Mouse (Mus musculus) thymus, postnatal 4 days (tissue): ENCODE results near the gene Csgalnact2.

ENCODE experiments used
- DNase-seq: peaks from one replicate; pipeline ENCODE4 v3.0.0; 2021

The Csgalnact2 gene

DNA sequence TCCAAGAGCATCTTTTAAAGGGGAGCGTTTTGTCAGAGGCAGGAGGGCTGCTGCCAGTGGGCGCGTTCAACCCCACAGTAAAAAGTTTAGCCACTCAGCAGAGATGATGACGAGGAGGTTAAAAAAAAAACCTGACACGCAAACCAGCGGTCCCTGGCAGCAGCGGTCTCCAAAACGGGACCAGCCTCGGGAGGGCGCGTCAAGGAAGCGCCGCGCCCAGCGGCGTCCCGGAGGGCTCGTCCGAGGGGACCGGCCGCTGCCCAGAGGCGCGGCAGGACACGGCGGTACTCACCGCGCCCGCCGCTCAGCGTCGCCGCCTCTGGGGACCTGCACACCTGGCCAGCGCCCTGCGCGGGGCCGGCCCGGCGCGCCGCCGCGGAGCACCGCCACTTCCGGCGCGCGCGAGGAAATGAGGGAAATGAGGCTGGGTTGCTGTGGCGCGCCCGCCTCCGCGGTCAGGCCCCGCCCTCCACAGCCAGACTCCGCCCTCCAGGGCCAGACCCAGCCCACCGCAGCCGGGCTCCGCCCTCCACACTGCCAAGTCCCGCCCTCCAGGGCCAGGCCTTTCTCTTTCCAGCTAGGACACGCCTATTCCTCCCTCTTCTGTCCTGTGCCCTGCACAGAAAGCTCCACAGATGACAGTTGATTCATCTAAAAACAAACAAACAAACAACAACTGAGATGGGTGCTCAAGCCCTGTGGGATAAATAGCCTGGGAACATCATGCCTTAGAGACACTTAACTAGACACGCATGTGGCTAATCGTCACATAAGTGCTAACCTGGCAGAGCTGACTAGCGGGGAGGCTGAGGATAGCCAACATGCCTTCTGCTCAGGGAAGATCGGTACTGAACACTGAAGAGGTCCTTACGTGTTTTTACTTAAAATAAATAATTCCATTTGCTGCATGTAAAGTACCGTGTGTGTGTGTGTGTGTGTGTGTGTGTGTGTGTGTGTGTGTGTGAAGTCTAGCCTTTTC lies at the start of gene Csgalnact2:
Gene Csgalnact2, minus strand, starts transcription at position 410 of the 979 bp plus-strand sequence.
- DNase-seq: peak; percentile 97

DNA sequence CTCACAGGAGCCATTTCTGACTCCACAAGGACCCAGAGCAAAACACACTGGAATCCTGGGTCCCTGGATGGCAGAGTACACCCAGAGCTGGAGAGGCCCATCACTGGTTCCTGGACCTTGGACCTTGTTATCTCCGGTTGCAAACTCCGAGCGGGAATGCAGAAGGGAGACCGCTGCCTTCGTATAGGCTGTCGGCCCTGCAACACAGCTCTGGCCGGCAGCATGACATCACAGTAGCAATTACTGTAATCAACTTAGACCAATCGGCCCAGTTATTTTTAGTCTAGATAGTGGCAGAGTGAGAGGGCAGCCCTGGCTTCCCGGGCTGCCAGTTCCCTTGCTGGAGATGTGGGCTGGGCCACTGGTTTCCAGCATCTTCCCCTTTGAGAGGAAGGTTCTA lies 49.7 kb upstream of the Csgalnact2 start:
- no peak for DNase-seq

DNA sequence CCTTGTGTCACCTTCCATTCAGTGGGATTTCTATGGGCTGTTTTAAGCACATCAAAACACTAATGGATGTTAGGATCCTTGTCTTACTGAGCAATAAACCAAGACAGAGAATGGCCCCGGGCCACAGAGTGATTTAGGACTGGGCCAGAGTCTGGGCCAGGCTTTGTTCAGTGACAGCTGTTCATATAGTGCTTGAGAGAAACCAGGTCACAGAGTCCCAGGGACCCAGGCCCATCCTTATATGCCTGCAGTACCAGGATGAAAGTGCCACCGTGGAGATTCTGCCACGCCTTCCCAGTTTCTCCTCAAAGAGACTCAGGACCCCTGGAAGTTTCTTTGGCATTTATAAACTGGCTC lies 48.3 kb upstream of the Csgalnact2 start:
- no peak for DNase-seq

DNA sequence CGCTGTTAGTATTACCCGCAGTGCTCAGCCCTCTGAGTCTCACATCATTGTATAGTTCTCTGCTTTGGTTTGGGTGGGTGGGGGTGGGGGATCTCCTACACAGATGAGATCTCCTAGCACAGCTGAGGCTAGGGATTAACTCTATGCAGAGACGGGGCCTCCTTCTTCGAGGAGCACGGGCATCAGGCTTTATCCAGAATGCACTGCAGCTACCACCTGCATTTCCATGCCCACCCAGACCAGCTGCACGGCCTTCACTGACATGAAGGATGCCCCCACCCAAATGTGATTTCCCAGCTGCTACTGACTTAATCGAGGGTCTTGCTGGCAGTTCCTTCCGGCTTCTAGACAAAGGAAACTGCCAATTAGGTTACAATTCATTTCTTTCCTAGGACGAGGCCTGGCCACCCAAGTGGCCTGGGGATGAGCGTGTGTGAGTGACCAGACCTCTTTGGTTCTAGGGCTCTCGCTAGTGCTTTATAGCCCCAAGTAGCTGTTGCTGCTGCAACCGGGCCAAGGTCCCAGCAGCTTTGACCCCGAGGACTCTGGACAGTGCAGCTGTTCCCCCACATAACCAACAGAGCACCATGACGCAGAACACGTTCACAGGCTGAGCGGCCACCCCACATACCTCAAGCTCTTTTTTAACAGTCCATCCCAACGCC lies 47.8 kb upstream of the Csgalnact2 start:
- no peak for DNase-seq

DNA sequence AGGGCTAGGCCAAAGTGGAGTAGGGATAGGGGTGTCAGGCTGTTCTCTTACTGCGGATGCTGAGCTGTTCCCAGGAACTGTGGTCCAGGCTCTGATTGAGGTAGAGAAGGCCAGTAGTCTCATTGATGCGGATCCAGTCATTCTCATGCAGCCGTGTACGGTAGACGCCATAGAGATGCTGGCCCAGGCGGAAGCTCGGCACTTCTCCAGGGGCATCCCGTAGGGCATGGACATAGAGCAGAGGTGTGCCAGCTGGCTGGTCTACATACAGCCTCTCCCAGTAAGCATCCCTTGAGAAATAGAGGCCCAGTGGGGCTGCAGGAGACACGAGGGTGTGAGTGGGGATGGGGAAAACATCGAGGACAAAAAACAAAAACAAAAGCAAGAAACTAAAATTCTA lies 45.2 kb upstream of the Csgalnact2 start:
- DNase-seq: no peak

DNA sequence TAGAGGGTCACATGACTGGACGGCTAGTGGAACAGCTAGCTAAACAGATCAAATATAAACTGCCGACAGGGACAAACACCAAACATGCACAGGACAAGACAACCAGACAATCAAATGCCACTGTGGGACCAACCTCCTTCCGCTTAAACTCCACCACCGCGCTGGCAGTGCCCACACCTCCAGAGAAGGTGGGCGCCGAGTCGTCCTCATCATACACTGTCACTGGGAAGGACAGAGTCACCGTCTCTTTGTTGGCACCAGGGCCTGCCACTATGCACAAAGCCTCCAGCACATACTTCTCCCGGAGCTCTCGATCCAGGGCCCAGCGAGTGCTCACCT lies 41.1 kb upstream of the Csgalnact2 start:
- no peak for DNase-seq

DNA sequence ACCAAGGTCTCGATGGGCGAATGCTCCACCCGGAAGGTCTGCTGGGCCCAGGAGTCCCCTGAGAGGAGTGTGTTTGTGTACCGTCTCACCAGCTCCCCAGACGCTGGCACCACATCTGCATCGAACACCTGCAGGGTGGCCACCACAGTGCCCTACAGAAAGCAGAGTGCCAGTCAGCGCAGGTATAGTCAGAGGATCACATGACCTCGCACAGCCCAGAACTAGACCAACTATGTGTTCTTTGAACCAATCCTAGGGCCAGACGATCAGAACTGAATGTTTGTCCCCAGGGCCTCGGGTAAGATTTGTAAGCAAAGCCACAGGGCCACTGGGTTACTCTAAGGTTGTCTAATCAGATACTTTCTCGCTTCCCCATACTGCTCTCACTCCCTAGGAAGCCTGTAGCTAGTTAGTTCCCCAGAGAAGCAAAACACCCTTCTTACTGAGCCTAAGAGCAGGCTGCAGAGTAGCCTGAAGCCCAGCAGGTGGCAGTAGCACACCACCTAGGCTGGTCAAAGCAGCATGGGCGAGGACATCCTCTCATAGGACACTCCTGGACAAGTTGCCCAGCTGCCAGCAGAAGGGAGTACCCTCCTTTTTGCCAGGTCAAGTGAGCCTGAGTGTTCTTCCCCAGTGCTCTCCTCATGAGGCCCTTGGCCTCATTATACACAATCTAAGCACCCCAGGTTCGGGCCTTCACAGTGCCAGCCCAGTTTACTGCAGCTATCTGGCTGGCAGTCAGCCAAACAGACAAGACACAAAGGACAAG lies 40.6 kb upstream of the Csgalnact2 start:
- peak; percentile 70 for DNase-seq

DNA sequence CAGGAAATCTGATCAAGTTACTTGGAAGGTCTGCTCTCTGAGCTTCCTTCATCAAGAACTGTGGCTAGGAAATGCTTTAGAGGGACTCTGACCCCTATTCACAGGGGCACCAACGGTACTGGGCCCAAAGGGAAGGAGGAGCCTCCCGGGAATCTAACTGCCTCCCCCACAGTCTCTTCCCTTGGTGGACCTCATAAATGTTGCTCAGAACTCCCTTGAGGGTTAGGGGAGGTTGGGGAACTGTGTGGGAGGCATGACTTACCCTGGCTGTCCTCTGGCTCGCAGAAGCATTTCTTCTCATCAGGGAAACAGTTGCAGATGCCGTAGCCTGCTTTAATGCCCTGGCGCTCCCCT lies 35.0 kb upstream of the Csgalnact2 start:
- no peak for DNase-seq

DNA sequence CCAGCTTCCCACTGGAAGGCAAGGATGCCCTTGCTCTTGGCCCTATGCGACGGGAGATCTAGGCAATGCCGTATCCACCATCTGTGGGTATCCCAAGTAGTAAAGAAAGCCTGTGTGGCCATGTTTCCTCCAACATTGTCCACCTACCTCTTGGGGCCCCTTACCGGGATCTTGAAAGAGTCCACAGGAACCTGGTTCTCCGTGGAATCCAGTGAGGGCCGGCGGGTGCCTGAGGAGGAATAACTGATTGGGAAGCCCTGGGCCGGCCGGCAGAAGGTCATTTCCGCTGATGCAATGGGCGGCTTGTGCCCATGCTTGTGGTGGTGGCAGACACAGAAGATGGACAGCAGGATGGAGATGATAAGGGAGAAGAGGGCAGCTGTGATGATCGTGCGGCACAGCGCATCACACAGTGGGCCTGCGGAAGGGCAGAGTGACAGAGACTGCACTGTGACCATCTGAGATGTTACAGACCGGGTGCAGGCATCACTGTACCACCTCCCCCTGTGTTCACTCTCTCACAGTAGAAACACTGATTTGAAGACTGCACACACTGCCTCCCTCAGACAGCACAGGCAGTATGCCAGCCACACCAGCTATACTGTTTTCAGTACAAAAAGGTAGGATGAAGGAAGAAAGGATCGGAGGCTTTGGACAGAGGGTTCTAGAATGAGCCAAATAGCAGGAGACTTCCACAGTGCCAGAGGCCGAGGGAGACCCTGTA lies 34.5 kb upstream of the Csgalnact2 start:
- DNase-seq: no peak

DNA sequence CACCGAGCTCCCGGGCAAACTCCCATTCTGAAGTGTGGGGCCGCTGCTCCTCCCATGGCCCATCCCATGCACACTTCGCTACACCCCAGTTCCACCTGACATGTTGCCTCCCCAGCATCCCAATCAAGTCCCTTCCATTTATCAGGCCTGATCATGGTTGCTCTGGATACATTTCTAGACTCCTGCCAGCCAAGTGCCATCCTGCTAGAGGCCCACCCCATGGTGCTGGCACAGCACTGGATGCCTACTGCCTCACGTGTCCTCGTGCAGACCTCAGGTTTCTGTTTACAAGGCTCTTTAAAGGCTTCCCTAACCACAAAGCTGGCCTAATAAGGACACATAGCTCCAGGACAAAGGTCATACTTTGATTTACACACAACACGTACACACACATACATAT lies 32.4 kb upstream of the Csgalnact2 start:
- no peak for DNase-seq

DNA sequence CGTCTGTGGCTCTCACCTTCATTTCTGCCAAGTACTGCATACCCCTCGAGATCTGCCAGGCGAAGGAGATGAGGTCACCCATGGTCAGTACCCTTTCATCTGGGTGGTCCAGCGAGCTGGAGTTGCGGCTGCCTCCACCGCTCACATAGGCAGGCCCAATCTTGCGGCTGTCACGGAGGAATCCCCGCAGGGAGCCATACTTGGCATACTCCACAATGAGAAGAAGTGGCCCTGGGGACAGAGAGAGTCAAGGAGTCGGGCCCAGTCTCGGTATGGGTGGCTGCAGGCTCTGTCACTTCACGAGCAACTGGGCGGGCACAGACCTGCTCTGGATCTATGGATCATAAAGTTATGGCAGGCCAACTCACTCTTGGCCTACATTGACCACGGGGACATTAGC lies 29.2 kb upstream of the Csgalnact2 start:
- DNase-seq: no peak

DNA sequence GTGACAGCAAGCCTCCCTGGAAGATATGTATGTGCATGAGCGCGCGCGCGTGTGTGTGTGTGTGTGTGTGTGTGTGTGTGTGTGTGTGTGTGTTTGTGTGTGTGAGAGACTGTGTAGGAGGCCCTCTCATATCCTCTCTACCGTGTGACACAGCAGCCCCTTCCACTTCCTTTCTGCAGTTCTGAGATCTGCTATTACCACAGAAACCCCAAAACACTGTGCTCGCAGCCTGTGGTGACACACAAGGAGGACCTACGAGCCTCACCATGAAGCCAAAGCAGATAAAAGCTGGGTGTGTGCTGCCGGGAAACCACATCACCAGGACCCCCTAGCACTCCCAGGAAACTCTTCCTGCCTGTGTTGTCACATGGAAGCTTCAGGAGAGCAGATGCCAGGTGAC lies 28.1 kb upstream of the Csgalnact2 start:
- DNase-seq: peak; percentile 60

DNA sequence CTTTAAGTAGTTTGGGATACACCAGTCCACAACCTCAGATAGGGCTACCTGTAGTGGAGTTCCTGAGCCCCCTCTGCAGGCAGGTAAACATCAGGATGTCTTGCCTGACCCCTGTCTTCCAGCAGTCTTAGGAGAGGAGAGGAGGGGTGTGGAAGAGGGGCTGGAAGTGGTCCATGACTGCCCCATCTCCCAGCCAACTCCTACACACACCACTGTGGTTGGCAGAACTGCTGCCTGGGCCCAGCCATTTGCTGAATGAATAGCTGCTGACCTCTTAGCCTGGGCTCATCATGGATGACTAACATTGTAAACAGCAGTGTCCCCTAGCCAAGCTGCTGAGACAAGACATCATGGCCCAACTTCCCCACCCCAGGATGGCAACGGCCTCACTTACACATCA lies 26.6 kb upstream of the Csgalnact2 start:
- DNase-seq: no peak

DNA sequence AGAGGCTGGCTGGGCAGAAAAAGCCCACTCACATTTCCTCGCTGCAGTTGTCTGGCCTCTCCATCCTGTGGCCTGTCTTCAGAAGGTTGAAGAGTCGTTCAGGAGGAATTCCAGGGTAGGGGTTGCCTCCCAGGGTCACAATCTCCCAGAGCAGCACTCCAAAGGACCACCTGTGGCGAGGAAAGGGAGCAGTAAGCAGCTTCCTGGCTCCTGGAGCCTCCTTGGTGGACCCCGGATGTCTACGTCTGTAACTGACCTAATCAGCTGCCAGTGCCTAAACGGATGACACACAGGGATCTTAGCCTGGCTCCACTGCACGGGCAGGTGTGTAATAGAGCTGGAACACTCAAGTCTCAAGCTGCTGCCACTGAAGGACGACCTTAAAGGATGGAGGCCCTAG lies 25.8 kb upstream of the Csgalnact2 start:
- DNase-seq: no peak

DNA sequence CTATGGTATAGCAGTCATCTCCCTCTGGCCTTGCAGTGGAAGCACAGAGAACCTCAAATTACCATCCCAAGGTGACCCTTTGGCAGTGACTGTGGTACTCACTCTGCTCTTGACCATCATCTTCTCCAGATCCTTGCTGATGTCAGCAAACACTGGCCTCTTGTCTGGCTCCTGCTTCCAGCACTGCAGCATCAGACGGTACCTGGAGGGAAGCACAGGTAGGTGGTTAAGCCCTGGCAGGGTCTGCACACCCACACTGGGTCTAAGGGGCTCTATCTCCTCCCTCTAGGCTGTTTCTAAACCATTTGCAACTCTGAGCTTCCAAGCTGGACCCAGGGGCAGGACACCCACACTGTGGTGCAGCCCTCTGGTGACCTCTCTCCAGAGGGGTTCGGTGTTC lies 24.1 kb upstream of the Csgalnact2 start:
- no peak for DNase-seq

DNA sequence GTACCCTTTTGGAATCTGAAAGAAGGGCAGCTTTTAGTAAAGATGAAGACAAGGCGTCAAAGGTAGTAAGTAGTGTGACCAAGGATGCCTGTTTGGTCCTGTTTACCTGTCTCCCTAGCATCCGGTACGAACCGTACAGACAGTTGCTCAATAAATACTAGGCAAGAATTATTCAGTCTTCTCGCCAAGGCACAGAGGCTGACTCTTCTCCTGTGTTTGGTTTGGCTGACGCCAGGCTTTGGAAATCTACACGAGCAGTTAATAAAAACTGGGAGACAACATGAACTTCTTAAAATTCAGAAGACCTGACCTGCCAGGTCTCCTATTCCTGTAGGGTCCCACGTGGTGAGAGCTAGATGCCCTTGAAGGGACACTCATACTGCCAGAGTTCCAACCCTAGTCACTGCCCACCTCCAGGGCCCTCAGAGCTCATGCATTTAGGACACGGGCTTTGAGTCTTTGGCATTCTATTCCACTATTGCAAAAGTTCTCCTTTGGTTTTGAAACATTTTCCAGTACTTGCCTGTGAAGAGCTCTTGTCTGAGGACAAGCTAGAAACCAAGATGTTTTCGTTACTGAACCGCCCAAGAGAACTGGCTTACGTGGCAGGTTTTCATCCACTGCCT lies 23.6 kb upstream of the Csgalnact2 start:
- DNase-seq: no peak

DNA sequence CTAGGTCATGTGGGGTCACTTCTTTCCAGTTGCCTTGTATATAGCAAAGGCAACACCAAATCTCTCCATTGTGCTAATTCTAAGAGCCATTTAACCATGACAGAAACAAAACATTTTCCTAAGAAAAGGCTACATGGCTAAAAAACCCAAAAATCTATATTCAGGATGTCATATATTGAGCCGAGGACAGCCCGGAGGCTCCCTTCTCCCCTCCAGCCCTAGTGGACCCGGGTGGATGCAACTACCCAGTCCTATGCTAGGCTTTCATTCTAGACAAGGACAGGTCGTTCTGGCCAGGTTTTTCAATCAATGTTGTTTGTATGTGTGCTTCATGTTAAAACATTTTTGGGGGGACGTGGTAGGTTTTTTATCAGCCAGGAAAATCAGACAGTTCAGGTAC lies 14.2 kb upstream of the Csgalnact2 start:
- DNase-seq: no peak

DNA sequence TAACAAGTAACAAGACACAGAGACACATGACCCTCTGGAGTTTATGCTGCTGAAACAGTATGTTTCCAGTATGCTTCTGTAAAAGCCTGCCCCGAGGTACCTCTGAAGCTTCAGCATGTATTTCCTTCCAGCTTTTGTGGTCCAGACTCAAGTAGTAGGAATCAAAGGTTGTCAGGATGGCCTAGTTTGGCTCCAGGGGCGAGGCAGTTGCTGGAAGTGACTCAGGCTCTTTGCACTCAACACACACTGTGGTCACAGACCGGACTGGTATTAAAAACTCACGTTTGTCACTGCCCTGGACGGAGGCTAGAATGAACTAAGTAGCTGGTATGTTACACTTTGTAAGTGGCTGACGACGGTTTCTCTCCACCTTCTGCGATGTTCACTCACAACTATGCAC lies 12.0 kb upstream of the Csgalnact2 start:
- DNase-seq: no peak

DNA sequence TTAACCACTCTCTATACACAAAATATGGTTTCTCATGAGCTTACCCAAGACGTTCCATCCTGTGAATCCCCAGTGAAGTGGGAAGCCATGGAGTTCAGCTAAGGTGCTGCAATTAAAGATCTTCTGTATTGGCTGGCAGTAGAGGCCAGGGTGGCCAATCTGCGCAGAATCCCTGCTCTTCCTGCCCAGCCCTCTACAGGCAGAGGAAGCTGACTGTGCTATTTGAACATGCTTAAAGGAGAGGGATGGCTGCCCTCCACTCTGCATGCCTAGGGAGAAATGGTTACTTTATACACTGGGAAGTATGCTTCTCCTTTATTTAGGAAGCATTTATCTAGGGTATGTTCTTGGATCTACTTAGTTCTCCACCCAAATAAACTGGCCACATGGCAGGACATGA lies 11.6 kb upstream of the Csgalnact2 start:
- no peak for DNase-seq

DNA sequence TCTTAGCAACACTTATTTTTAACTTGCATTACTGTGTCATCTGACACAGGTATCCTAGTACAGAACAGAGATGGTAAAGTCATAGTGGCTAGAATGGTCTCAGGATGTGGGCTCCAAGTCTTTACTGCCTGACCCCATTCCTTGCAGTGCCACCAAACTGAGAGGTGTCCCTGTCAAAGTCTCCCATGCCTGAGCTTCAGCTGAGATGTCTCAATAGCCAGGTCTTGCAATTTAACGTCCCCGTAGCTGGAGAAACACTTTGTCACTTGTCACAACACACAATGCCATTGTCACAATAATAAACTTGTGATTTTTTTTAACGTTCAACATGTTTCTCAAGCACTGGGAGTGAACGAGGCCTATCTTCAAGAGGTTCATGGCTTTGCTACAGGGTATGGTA lies 11.2 kb upstream of the Csgalnact2 start:
- DNase-seq: no peak

DNA sequence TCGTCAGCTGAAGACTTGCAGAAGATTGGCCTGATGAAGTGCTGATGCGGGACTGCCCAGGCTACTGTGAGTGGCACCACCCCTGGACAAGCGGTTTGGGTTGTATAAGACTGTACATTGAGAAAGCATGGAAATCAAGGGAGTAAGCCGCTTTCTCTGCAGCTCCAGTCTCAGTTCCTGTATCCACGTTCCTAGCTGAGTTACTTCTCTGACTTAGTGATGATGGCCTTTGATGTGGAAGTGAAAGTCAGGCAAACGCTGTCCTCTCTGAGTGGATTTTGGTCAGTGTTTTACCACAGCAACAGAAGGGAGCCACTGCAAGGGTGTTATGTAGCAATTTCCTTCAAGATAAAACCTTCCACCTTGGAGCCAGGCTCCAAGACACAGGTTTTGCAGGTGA lies 2.0 kb upstream of the Csgalnact2 start:
- DNase-seq: no peak

DNA sequence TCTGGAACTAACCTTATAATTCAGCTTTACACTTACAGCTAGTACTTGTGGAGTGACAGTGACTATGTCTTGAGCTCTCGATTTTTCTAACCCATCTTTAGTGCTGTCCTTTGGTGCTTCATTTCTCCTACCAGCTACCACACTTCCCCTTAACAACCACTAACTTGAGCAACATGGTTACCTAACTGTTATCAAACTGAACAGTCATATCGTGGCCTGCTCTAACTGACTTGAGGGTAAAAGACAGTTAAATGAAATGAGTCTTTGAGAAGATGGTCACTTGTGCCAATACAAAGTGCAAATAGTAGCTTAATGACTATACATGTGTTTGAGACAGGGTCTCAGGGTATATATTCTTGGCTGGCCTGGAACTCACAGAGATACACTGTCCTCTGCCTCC lies 1.8 kb downstream of the Csgalnact2 start:
- DNase-seq: no peak

DNA sequence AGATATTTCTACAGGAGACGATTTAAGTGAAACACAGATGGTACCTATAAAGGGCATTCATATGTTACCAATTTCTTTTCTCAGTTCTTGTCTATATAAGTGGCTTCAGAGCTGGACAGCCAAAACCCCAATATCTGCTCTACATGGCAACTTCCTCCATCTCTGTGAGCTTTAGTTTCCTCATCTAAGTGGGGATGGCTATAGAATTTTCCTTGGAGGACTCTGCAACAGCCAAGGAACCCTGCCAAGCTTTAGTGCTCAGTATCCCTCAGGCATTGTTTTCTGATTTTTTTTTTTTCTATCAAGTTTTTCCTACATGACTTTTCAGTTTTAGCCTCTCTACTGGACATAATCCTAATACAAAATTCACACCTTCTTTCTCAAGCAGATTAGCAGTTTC lies 4.5 kb downstream of the Csgalnact2 start:
- DNase-seq: no peak
